Mouse (Mus musculus): ENCODE measurements around the gene Gm9125. TPM values are rescaled to one million over a fixed set of nuclear protein-coding genes. Genes with fewer than 3 reads are reported as not detected.

The Gm9125 gene
- not detected in 2 replicates for polyA plus RNA-seq (2012; rRNA removed)

DNA sequence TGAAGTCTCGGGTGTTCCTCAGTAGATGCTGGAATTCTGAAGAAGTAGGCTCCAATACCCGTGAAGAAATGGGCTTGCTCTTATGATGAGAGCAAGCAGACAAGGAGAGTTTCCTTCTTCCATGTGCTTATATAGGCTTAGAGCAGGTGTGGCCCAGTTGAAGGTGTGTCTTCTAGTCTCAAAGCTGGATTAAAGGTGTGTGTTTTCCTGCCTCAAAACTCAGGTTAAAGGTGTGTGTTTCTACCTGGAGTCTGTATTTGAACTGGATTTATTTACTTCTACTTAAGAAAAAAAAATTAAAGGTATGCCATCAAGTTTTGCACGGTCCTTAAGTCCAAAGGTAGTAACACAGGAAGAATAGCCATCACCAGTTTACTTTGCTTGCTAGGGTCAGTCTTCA is at the start of gene Gm9125:
TSS of gene Gm9125 (minus strand) at position 101 of the 400 bp plus-strand sequence.

DNA sequence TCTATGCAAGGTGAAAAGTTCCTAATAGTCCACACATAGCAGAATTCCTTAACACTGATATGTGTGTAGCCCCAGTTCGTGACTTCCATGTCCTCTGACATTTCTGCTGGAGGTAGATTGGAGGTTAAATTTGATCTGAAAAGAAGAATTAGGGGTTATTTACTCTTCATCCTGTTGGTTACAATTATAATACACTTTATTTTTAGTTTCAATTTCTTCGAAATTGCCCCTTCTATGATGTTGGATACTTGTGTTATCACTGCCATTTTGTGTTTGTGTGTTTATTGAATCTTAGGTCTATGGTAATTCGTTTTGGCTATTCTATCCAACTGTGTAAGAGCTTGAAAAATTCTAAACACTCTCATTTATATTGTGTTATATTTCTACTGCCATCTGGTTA is 17.9 kb upstream of the Gm9125 start, which contains the start of gene Gm10697:
TSS of gene Gm10697 (minus strand) at position 101 of the 400 bp plus-strand sequence.

Other genes with a start within 250 kb of the Gm9125 start
- gene Tdpoz3, start 228.9 kb downstream of the Gm9125 start, polyA plus RNA-seq (2012; rRNA removed) = not detected in 2 replicates
- 0.17 TPM in 1 of 2 replicates, not detected in the other for gene Gm9117, start 111.3 kb downstream of the Gm9125 start, polyA plus RNA-seq (2012; rRNA removed)
- gene Tdpoz5, start 93.6 kb downstream of the Gm9125 start, polyA plus RNA-seq (2012; rRNA removed) = not detected in 2 replicates
- gene Gm10697, start 17.8 kb upstream of the Gm9125 start, polyA plus RNA-seq (2012; rRNA removed) = not detected in 2 replicates
- gene Gm10696, start 123.3 kb upstream of the Gm9125 start, polyA plus RNA-seq (2012; rRNA removed) = not detected in 2 replicates
- not detected in 2 replicates for gene Gm5286, start 141.8 kb upstream of the Gm9125 start, polyA plus RNA-seq (2012; rRNA removed)
- gene Gm4778, start 209.2 kb upstream of the Gm9125 start, polyA plus RNA-seq (2012; rRNA removed) = not detected in 2 replicates